Mouse (Mus musculus): ENCODE measurements around the gene Htr5a.

Gene Htr5a

DNA sequence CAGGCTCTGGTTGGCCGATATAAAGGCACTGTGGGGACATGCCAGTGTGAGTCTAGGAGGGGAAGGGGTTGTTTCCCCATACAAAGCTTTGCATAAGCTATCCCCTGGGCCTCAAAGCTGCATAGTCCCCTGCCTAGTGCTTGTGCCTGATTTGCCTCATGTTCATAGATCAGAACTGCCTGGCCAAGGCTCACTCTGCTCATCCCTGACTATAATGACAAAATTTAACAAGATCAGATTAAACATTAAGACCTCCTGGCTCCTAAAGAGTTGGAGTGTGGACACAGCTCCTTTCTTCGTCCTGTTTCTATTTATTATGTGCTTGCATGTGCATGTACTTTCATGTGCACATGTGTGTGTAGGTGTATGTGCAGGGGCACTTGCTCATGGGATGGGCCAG lies 39.3 kb downstream of the Htr5a start:
- no peak for DNase-seq (ENCODE audit: low read depth)

DNA sequence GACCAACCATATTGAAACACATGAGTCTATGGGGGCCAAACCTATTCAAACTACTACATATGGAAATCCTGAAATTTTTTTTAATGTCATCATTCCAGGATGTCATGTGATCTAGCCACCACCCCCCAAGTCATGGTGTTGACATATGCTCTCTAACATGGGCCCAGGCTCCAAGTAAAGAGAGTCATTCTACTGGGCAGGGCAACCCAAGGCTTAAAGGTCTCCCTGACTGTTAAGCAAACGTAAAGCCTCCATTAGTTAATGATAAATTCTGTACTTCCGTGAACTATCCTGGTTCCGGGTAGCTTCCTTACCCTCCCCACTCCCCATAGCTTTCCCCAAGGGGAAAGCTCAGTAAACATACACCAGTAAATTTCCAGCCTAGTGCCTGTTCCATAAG lies 46.1 kb downstream of the Htr5a start:
- DNase-seq (ENCODE audit: low read depth): no peak

DNA sequence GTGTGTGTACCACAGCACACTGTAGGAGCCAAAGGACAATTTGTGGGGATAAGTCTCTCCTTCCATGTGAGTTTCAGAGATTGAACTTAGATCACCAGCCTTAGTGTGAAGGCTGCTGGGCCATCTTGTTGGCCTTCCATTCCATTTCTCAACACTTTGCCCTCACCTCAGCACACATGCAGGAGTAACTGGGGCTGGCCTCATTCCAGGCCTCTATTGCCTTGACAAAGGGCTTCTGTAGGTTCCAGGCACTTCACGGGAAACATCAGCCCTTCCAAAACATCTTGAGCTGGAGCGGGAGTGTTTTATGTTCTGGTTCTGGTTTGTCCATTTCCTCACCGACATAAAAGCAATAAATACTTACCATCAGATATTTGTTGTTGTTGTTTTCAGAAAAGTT lies 54.0 kb downstream of the Htr5a start:
- no peak for DNase-seq (ENCODE audit: low read depth)

DNA sequence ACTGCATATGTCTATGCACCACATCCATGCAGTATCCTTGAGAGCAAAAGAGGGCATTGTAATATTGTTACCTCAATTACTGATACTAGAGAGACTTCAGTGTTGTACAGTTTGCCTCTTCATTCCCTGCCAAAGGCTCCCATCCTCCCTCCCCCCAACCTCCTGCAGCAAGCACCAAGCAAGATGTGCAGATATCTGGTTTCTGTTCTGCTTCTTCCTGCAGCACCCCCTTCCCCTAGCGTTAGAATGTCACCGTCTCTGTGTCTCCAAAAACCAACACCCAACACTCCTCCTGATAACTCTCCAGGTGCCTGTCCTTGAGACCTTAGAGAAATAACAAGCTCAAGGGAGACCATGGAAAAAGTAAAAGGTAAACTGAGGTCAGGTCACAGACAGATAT lies 57.8 kb downstream of the Htr5a start:
- no peak for DNase-seq (ENCODE audit: low read depth)

DNA sequence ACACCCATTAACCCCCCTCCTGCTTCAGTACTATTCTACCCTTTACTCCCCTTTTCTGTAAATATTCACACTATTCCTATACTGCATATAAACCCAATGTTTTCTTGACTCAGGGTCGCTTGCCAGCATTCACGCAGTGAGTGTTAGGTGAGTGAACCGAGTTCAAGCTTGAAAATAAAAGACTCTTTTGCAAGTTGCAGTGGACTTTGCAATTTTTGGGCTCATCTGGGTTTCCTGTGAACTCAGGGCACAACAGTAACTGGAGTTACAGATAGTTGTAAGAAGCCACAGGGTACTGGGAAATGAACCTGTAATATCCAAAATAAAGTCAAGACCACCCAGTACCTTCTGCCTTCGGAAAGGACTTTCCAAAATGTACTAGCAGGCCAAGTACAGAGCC lies 58.2 kb downstream of the Htr5a start:
- no peak for DNase-seq (ENCODE audit: low read depth)
